Mouse (Mus musculus): ENCODE results near the gene Smad9.

DNA sequence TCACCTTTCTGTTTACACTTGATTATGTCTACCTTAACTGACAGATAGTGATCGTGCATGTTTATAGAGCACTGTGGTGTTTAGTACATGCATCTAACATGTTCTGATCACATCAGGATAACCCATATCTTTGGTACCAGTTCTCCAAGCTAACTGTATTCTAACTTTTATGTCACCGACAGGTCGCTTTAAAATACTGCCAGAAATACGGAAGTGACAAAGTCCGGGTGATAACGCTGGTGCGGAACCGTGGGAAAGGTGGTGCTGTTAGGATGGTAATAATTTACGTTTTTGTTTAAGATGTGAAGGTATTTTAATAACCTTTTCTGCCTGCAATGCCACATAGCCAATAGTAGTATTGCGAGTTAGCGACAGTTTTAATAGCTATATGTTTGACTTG lies 13.4 kb upstream of the Smad9 start:
- TF ChIP-seq POLR2A (IDR thresholded peaks at IDR 0.05; ENCODE audit: extremely low read depth, insufficient read depth, low read length) = no peak
- no peak for TF ChIP-seq CTCF (IDR thresholded peaks at IDR 0.05; ENCODE audit: low read depth, low read length)
